Mouse (Mus musculus) heart, adult 2 months (tissue): Measurements from ENCODE around the gene Ube2j1. TPM values are rescaled to one million over a fixed set of nuclear protein-coding genes. Genes with fewer than 3 reads are reported as not detected.

Experiments used
- DNase-seq, 2 experiments: peaks; one replicate each; pipeline ENCODE4 v3.0.0; 2021
- H3K27ac ChIP-seq: fragments of 200-600 bp; 2 replicates; pipeline ENCODE4 v1.8.1; 2022
- H3K27me3 ChIP-seq: fragments of 200-500 bp; 2 replicates; pipeline ENCODE4 v1.6.1; 2012; ENCODE audit warnings: mild to moderate bottlenecking, low read length, inconsistent platforms, mixed read lengths; ENCODE audit not compliant: control insufficient read depth, insufficient read depth
- H3K36me3 ChIP-seq: fragments of 200-500 bp; 2 replicates; pipeline ENCODE4 v1.6.1; 2012; ENCODE audit warnings: low read length, inconsistent platforms; ENCODE audit not compliant: control insufficient read depth, insufficient read depth
- H3K4me1 ChIP-seq: fragments of 200-500 bp; 2 replicates; pipeline ENCODE4 v1.6.1; 2011; ENCODE audit warnings: low read length; ENCODE audit not compliant: control insufficient read depth, insufficient read depth
- H3K4me3 ChIP-seq: fragments of 200-600 bp; 2 replicates; pipeline ENCODE4 v1.8.1; 2022
- H3K79me2 ChIP-seq: fragments of 200-500 bp; replicated peaks from 2 replicates; pipeline ENCODE4 v1.6.1; 2012; ENCODE audit warnings: mild to moderate bottlenecking, inconsistent platforms, low read length, moderate library complexity, mixed read lengths; ENCODE audit not compliant: control insufficient read depth, insufficient read depth
- H3K9ac ChIP-seq: fragments of 200-500 bp; 2 replicates; pipeline ENCODE4 v1.6.1; 2012; ENCODE audit warnings: low read depth, mild to moderate bottlenecking, control low read depth, inconsistent platforms, low read length, mixed read lengths
- CTCF ChIP-seq: fragments of 200-600 bp; IDR thresholded peaks from 2 replicates; pipeline ENCODE4 v1.8.1; 2022; ENCODE audit warnings: antibody characterized with exemption, mild to moderate bottlenecking, moderate library complexity
- EP300 ChIP-seq: fragments of 200-500 bp; IDR thresholded peaks from 2 replicates; pipeline ENCODE4 v1.6.1; 2011; ENCODE audit warnings: low read depth, low read length, control low read depth; ENCODE audit not compliant: insufficient read depth
- POLR2A ChIP-seq: fragments of 200-500 bp; IDR thresholded peaks from 2 replicates; pipeline ENCODE4 v1.6.1; 2011; ENCODE audit warnings: mild to moderate bottlenecking, low read depth, low read length, control low read depth; ENCODE audit not compliant: insufficient read depth
- WGBS: fragments of 180-500 bp; shearing (Covaris S2); methylation state at CpG from one replicate; pipeline ENCODE4 v1.1.7; 2018; 5-methylcytosine and 5-hydroxymethylcytosine counted together
- intact Hi-C: fragments of 180-260 bp; cut with DNase I; formaldehyde crosslinking; loops from one replicate; pipeline ENCODE4 v1.15.1; 2025
- polyA plus RNA-seq: library from polyadenylated mRNA; depleted of rRNA; stranded (reverse); fragments of >200 nt; gene quantifications from 2 replicates; pipeline ENCODE4 v1.2.3, GENCODE M21; 2012
- total RNA-seq, 2 experiments: library from RNA; stranded (reverse); gene quantifications; 2 replicates each; pipeline ENCODE4 v1.2.3; 2021

The Ube2j1 gene
- total and polyA plus RNA-seq, 3 experiments: 14.1 to 41.9 (median 40.8) TPM

- H3K79me2 ChIP-seq: peaks cover 2% of the 10 kb centered on the region; the same call in 1 of the 2 replicates
- peak overlapping the region; percentile 94 for H3K9ac ChIP-seq
- no peaks in the 10 kb centered on the region for H3K27me3 ChIP-seq
- peak overlapping the region; percentile 90 for H3K4me3 ChIP-seq
- H3K27ac ChIP-seq: peak overlapping the region; percentile 97
- no peak for DNase-seq
- TF ChIP-seq CTCF (no peak), EP300 (no peak), POLR2A (no peak)
- peaks cover 6% of the 10 kb centered on the region for H3K4me1 ChIP-seq
- H3K36me3 ChIP-seq: peaks cover 8% of the 10 kb centered on the region
- WGBS: 4% methylated on average over 55 of the region's 55 CpGs
- intact Hi-C loops: loop anchor here (2.0 to 10.0 kb wide), 5 partner anchors 87 to 376 kb away; partner anchors contain the start of genes Lyrm2, Mdn1 and Rngtt
These were observed 687 bp upstream of the Ube2j1 start for GRCm38 (mm10) chr4:33030264-33031194.

DNA sequence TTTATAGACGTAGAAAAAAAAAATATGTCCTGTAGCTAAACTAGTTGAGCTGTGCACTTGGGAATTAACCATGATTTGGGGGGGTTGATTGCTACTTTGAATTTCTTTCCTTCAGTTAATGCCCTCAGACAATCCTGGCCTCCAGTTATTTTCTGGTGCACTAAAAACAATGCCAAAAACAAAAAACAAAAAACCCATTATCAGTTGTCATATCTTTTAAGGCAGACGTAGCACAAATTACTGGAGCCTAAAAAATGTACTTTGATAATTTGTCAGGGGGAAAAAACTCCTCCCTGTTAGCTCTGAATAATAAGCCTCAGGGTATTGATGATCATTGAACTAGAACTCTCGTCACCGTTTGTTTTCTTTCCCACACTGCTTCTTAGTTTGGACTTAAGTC is 829 bp downstream of the Ube2j1 start:
- Histone ChIP-seq H3K79me2 (peaks cover 6% of the 10 kb centered on the region; the same call in 1 of the 2 replicates), H3K36me3 (peaks cover 8% of the 10 kb centered on the region), H3K4me1 (peaks cover 6% of the 10 kb centered on the region), H3K9ac (peak overlapping the region; percentile 94; the same call in 1 of the 2 replicates), H3K4me3 (peak overlapping the region; percentile 90), H3K27ac (peak overlapping the region; percentile 97), H3K27me3 (no peaks in the 10 kb centered on the region)
- WGBS: 20% methylated on average over 4 of the region's 4 CpGs
- intact Hi-C loops: loop anchor here (5.0 to 10.0 kb wide), 4 partner anchors 85 to 377 kb away; partner anchors contain the start of genes Lyrm2, Mdn1 and Rngtt
- no peak for DNase-seq
- TF ChIP-seq CTCF (no peak), EP300 (no peak), POLR2A (no peak)

GRCm38 (mm10) chr4:33033515-33033914 is 2.3 kb downstream of the Ube2j1 start:
- Histone ChIP-seq H3K27me3 (no peaks in the 10 kb centered on the region), H3K4me1 (peaks cover 6% of the 10 kb centered on the region), H3K36me3 (peaks cover 8% of the 10 kb centered on the region), H3K27ac (no peak overlapping the region), H3K79me2 (peaks cover 7% of the 10 kb centered on the region), H3K9ac (no peak overlapping the region), H3K4me3 (no peak overlapping the region)
- TF ChIP-seq POLR2A (no peak), EP300 (no peak), CTCF (no peak)
- DNase-seq: no peak
- 34% methylated on average over 6 of the region's 6 CpGs for WGBS
- intact Hi-C loops: loop anchor here (5.0 to 10.0 kb wide), 4 partner anchors 84 to 379 kb away; partner anchors contain the start of genes Lyrm2, Mdn1 and Rngtt

DNA sequence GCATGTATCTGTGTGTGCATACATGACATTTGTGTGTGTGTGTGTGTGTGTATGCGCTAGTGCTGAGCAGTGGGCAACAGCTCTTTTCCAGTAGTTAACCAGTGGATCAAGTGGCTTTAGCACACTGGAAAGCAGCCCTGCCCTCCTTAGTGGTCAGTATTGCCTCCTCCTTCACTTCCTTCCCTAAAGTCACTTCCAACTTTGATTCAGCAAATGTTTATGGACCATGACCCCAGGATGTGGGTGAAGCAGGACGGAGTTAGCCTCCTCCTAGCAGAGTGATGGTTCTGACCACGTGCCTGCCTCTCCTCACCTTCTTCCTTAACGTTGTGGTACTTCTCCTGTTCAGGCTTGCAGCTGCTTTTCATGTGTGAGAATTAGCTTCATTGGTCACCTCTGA is 8.6 kb downstream of the Ube2j1 start:
- WGBS: 54% methylated on average over 4 of the region's 4 CpGs
- intact Hi-C loops: loop anchor here (10.0 kb wide), 1 partner anchor 385 kb away; the partner anchor contains the start of gene Mdn1
- TF ChIP-seq POLR2A: no peak
- no peak for TF ChIP-seq CTCF
- no peak for TF ChIP-seq EP300

GRCm38 (mm10) chr4:33049601-33050000 is 18.4 kb downstream of the Ube2j1 start:
- Histone ChIP-seq H3K9ac (no peak overlapping the region), H3K27ac (no peak overlapping the region), H3K36me3 (peaks cover 4% of the 10 kb centered on the region), H3K4me1 (no peaks in the 10 kb centered on the region), H3K79me2 (no peaks in the 10 kb centered on the region), H3K27me3 (no peaks in the 10 kb centered on the region), H3K4me3 (no peak overlapping the region)
- 94% methylated on average over 11 of the region's 11 CpGs for WGBS
- intact Hi-C loops: no loop called here
- TF ChIP-seq EP300 (no peak), POLR2A (no peak), CTCF (no peak)
- DNase-seq: no peak

More for the DNA sequence above, 8.6 kb downstream of the Ube2j1 start:
- H3K27ac ChIP-seq: no peak overlapping the region
- peaks cover 5% of the 10 kb centered on the region; the same call in 1 of the 2 replicates for H3K36me3 ChIP-seq
- peaks cover 6% of the 10 kb centered on the region; the same call in 1 of the 2 replicates for H3K79me2 ChIP-seq
- H3K4me3 ChIP-seq: no peak overlapping the region
- H3K9ac ChIP-seq: no peak overlapping the region
- no peaks in the 10 kb centered on the region for H3K27me3 ChIP-seq
- no peak for DNase-seq
- no peaks in the 10 kb centered on the region for H3K4me1 ChIP-seq
